Mouse (Mus musculus) inflammation-experienced regulatory T-cells, adult 6 months (primary cell): ENCODE measurements around the gene Ccr6. TPM values are rescaled to one million over a fixed set of nuclear protein-coding genes. Genes with fewer than 3 reads are reported as not detected.
A peak's percentile ranks its signal among the peaks of the same experiment; 100 is the strongest.

Experiments
- ATAC-seq: one replicate; pipeline ENCODE4 v1.8.0; 2017
- polyA plus RNA-seq, 3 experiments: library from polyadenylated mRNA; unstranded; fragments of 100-300 nt; shearing (Covaris generic); gene quantifications; one replicate each; pipeline ENCODE4 v1.2.1; 2017

Ccr6 gene
- polyA plus RNA-seq, 3 experiments from 2014 or later, result 42.1 to 112 (median 100) TPM

GRCm38 (mm10) chr17:8284254-8284661 is 48.4 kb downstream of the Ccr6 start:
- peak; percentile 7 for ATAC-seq

DNA sequence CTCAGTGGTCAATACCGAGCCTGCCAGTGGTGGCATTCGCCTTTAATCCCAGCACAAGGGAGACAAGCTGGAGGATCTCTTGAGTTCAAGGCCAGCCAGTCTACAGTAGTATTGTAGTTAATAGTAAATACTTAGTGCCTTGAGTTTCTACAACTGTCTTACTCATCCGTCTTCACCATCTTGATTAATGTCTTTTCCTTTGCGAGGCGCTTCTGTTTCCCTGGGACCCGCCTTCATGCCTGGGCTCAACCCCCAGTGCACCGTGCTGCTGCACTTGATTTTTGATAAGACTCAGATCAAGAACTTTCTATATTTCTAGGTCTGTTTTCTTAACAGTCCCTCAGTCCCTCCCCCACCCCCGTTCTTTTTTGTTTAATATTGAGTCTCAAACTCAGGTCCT is 49.2 kb downstream of the Ccr6 start:
- no peak for ATAC-seq

DNA sequence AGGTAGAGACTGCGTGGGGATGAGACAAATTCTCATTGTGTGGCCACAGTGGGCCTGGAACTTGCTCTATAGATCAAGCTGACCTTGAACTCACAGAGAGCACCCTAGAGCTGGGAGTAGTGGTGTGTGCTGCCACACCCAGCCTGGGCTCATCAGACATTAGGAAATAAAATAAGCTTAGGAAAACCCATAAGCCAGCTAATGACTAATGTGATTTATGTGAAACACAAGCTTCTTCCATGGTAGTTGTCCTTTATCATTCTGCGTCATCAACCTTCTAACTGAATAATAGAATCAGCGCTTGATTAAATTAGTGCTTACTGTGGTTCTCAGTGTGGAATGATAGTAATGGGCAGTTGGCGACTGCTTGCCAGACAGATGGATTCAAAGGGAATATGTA is 51.1 kb downstream of the Ccr6 start:
- no peak for ATAC-seq

- ATAC-seq, result no peak
Observed at GRCm38 (mm10) chr17:8289993-8290679, 54.3 kb downstream of the Ccr6 start.

- ATAC-seq, result no peak
Observed at GRCm38 (mm10) chr17:8290736-8291135, 54.9 kb downstream of the Ccr6 start.

DNA sequence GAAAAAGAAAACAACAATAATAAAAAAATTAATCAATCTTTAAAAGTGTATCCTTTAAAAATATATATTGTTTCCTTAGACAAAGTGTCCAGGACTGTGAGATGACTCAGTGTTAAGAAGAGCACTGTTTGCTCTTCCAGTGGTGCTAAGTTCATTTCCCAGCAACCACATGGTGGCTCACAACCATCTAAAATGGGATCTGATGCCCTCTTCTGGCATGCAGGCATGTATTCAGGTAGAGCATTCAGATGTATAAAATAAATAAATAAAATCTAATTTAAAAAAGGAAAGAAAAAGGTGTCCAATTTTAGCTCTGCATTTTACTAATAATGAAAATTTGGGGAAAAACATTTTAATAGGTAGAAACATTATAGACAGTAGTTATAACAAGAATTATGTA is 60.0 kb downstream of the Ccr6 start:
- no peak for ATAC-seq

GRCm38 (mm10) chr17:8296313-8296844 is 60.5 kb downstream of the Ccr6 start:
- ATAC-seq, result no peak

DNA sequence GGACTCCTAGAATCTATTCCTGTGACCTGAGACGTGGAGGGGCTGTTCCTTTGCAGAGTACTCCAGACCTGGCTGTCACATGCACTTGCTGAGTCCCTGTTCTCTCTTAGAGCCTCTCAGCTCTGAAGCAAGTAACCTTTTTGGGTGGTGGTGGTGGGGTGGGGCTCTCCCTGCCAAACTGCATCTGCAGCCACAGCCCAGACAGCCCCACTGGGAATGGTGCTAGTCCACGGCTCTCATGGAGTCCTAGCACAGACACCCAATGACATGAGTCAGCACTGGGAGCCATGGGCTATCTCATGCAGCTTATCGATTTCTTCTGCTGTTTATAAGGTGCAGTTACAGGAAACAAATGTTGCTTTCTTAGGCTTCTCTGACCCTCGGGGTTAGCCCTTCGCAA is 61.9 kb downstream of the Ccr6 start:
- ATAC-seq, result no peak

- ATAC-seq, result no peak
Observed at GRCm38 (mm10) chr17:8298281-8298680, 62.4 kb downstream of the Ccr6 start.

GRCm38 (mm10) chr17:8299524-8299923 is 63.7 kb downstream of the Ccr6 start:
- ATAC-seq, result no peak

- no peak for ATAC-seq
Observed at GRCm38 (mm10) chr17:8301515-8301914, 65.7 kb downstream of the Ccr6 start.

GRCm38 (mm10) chr17:8302772-8303438 is 67.1 kb downstream of the Ccr6 start:
- no peak for ATAC-seq

DNA sequence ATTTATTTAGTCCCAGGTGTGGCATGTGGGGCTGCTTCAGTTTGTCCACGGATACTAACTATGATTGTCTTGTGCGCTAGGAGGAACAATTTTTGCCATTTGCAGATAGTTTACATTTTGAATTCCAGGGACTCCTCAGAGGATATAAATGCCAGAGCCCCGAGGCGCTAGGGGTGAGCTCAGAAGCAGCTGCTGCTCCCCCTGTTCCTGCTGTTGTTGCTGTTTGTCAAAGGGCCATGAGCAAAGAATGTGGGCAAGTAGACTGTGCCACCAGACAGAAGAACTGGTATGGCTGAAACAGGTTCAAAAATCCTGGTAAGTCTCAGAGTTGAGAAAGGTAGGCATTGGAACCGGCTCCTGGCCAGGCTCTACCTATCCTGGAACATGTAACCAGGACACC is 67.8 kb downstream of the Ccr6 start:
- no peak for ATAC-seq

- ATAC-seq, result peak; percentile 47
Observed at GRCm38 (mm10) chr17:8305801-8306200, 70.0 kb downstream of the Ccr6 start.

Other genes starting within 250 kb of the Ccr6 start
- gene Gm49673, start 88.3 kb upstream of the Ccr6 start, polyA plus RNA-seq, result under 1 TPM in 1 of 3 experiments, not detected in 2; 0.26 TPM
- 10 to 100 TPM; 41.7 to 52.1 (median 51.3) TPM for gene Rnaset2a, start 87.9 kb upstream of the Ccr6 start, polyA plus RNA-seq
- 10 to 100 TPM; 22.8 to 31.0 (median 24.2) TPM for gene Fgfr1op, start 70.5 kb upstream of the Ccr6 start, polyA plus RNA-seq
- 100 to 1,000 TPM; 178 to 199 (median 188) TPM for gene Mpc1, start 46.9 kb downstream of the Ccr6 start, polyA plus RNA-seq
- gene Sft2d1, start 75.1 kb downstream of the Ccr6 start, polyA plus RNA-seq, result 100 to 1,000 TPM; 111 to 145 (median 111) TPM
- gene Prr18, start 101.4 kb downstream of the Ccr6 start, polyA plus RNA-seq, result under 1 TPM in 1 of 3 experiments, not detected in 2; 0.25 TPM
- 1 to 10 TPM in 2 of 3 experiments, under 1 TPM in 1; 0.44 to 2.0 (median 1.4) TPM for gene T2, start 119.9 kb downstream of the Ccr6 start, polyA plus RNA-seq
- gene T, start 198.4 kb downstream of the Ccr6 start, polyA plus RNA-seq, result not detected